Mouse (Mus musculus) kidney, postnatal 0 days (tissue): Measurements from ENCODE around the gene Ncoa5. TPM values are rescaled to one million over a fixed set of nuclear protein-coding genes. Genes with fewer than 3 reads are reported as not detected.

Source experiments
- ATAC-seq: fragments of 200-750 bp; cut with Nextera tagmentation; replicated peaks from 2 replicates; pipeline ENCODE4 v1.8.0; 2017; ENCODE audit warnings: low read depth, moderate number of reproducible peaks, moderate TSS enrichment, moderate library complexity; ENCODE audit not compliant: low FRiP score
- DNase-seq: peaks from one replicate; pipeline ENCODE4 v3.0.0-alpha.2; 2016; ENCODE audit warnings: low spot score
- H3K27ac ChIP-seq: fragments of 300-500 bp; sonication (generic); 2 replicates; pipeline ENCODE4 v1.5.1; 2014; ENCODE audit warnings: mild to moderate bottlenecking
- H3K27me3 ChIP-seq: fragments of 300-500 bp; sonication (generic); 2 replicates; pipeline ENCODE4 v1.6.1; 2014; ENCODE audit warnings: low read length, mixed read lengths; ENCODE audit not compliant: insufficient read depth
- H3K36me3 ChIP-seq: fragments of 300-500 bp; sonication (generic); 2 replicates; pipeline ENCODE4 v1.6.1; 2014; ENCODE audit warnings: low read length, mixed read lengths; ENCODE audit not compliant: insufficient read depth
- H3K4me1 ChIP-seq: fragments of 300-500 bp; sonication (generic); replicated peaks from 2 replicates; pipeline ENCODE4 v1.6.1; 2014; ENCODE audit warnings: antibody characterized with exemption, low read length, mixed read lengths; ENCODE audit not compliant: insufficient read depth
- H3K4me2 ChIP-seq: fragments of 300-500 bp; sonication (generic); 2 replicates; pipeline ENCODE4 v1.6.1; 2014; ENCODE audit warnings: mild to moderate bottlenecking, low read length, moderate library complexity, mixed read lengths
- H3K4me3 ChIP-seq: fragments of 300-500 bp; sonication (generic); replicated peaks from 2 replicates; pipeline ENCODE4 v1.5.1; 2014; ENCODE audit warnings: low read depth, low read length
- H3K9ac ChIP-seq: fragments of 300-500 bp; sonication (generic); 2 replicates; pipeline ENCODE4 v1.6.1; 2014; ENCODE audit warnings: low read depth, low read length
- H3K9me3 ChIP-seq: fragments of 300-500 bp; sonication (generic); replicated peaks from 2 replicates; pipeline ENCODE4 v1.6.1; 2016; ENCODE audit warnings: low read length, inconsistent platforms, mixed read lengths
- CTCF ChIP-seq: IDR thresholded peaks from 2 replicates; pipeline ENCODE4 v1.5.1; 2016; ENCODE audit warnings: antibody characterized with exemption, low read depth, mild to moderate bottlenecking, moderate library complexity
- WGBS: fragments of 180-500 bp; shearing (Covaris S2); extraction: QIAGEN DNeasy Blood & Tissue Kit; methylation state at CpG from one replicate; pipeline ENCODE4 v1.1.7; 2014; 5-methylcytosine and 5-hydroxymethylcytosine counted together
- polyA plus RNA-seq: library from polyadenylated mRNA; unstranded; fragments of >200 nt; fragmentation: Nextera tagmentation; extraction: Ambion mirVana; gene quantifications from 2 replicates; pipeline ENCODE4 v1.2.1, GENCODE M21; 2015

Ncoa5 gene
- polyA plus RNA-seq, 1 experiment from 2014 or later = 35.6 TPM

- Histone ChIP-seq H3K4me3 (no peak overlapping the region), H3K27me3 (no peaks in the 10 kb centered on the region), H3K36me3 (no peaks in the 10 kb centered on the region), H3K27ac (no peak overlapping the region), H3K9me3 (no peaks in the 10 kb centered on the region), H3K4me2 (no peak overlapping the region), H3K9ac (no peak overlapping the region), H3K4me1 (peaks cover 5% of the 10 kb centered on the region)
- ATAC-seq (no peak), DNase-seq (no peak)
- TF ChIP-seq CTCF = no peak
- WGBS = 55% methylated on average over 11 of the region's 11 CpGs
These were observed 16.9 kb upstream of the Ncoa5 start for GRCm38 (mm10) chr2:165051566-165051965.

GRCm38 (mm10) chr2:165050826-165051548 lies 16.3 kb upstream of the Ncoa5 start:
- no peak for ATAC-seq

GRCm38 (mm10) chr2:165049044-165049443 lies 14.4 kb upstream of the Ncoa5 start:
- no peak for ATAC-seq
- no peak overlapping the region for H3K27ac ChIP-seq
- H3K9ac ChIP-seq = no peak overlapping the region
- H3K4me3 ChIP-seq = no peak overlapping the region
- no peak for TF ChIP-seq CTCF
- H3K27me3 ChIP-seq = no peaks in the 10 kb centered on the region
- no peaks in the 10 kb centered on the region for H3K36me3 ChIP-seq
- H3K4me1 ChIP-seq = no peaks in the 10 kb centered on the region
- H3K9me3 ChIP-seq = no peaks in the 10 kb centered on the region
- no peak overlapping the region for H3K4me2 ChIP-seq
- no peak for DNase-seq
- WGBS = 56% methylated on average over 5 of the region's 5 CpGs

More at GRCm38 (mm10) chr2:165050826-165051548, 16.3 kb upstream of the Ncoa5 start:
- Histone ChIP-seq H3K4me2 (no peak overlapping the region), H3K36me3 (no peaks in the 10 kb centered on the region), H3K9me3 (no peaks in the 10 kb centered on the region), H3K27ac (no peak overlapping the region), H3K9ac (no peak overlapping the region), H3K27me3 (no peaks in the 10 kb centered on the region), H3K4me1 (peaks cover 3% of the 10 kb centered on the region; the same call in 1 of the 2 replicates), H3K4me3 (no peak overlapping the region)
- DNase-seq = no peak
- TF ChIP-seq CTCF = no peak
- WGBS = 79% methylated on average over 18 of the region's 18 CpGs

- TF ChIP-seq CTCF = no peak
- Histone ChIP-seq H3K4me3 (no peak overlapping the region), H3K9ac (no peak overlapping the region), H3K27me3 (no peaks in the 10 kb centered on the region), H3K36me3 (no peaks in the 10 kb centered on the region), H3K4me1 (no peaks in the 10 kb centered on the region), H3K9me3 (no peaks in the 10 kb centered on the region), H3K4me2 (no peak overlapping the region), H3K27ac (no peak overlapping the region)
- 54% methylated on average over 2 of the region's 2 CpGs for WGBS
- DNase-seq = no peak
- ATAC-seq = no peak
These were observed 9.1 kb upstream of the Ncoa5 start for GRCm38 (mm10) chr2:165043729-165044128.

- Histone ChIP-seq H3K36me3 (no peaks in the 10 kb centered on the region), H3K27me3 (no peaks in the 10 kb centered on the region), H3K4me3 (no peak overlapping the region), H3K4me1 (no peaks in the 10 kb centered on the region), H3K9ac (no peak overlapping the region), H3K9me3 (no peaks in the 10 kb centered on the region), H3K4me2 (peak overlapping the region; percentile 13; the same call in 1 of the 2 replicates), H3K27ac (no peak overlapping the region)
- WGBS = 2% methylated on average over 17 of the region's 17 CpGs
- peak; percentile 33 for DNase-seq
- ATAC-seq = no peak
- no peak for TF ChIP-seq CTCF
These were observed 8.5 kb upstream of the Ncoa5 start for GRCm38 (mm10) chr2:165043090-165043636.

- WGBS = 66% methylated on average over 5 of the region's 5 CpGs
These were observed 7.5 kb upstream of the Ncoa5 start for GRCm38 (mm10) chr2:165042126-165042525.

More at GRCm38 (mm10) chr2:165042126-165042525, 7.5 kb upstream of the Ncoa5 start:
- no peak overlapping the region for H3K27ac ChIP-seq
- no peaks in the 10 kb centered on the region for H3K27me3 ChIP-seq
- no peaks in the 10 kb centered on the region for H3K9me3 ChIP-seq
- no peaks in the 10 kb centered on the region for H3K36me3 ChIP-seq
- no peak overlapping the region for H3K9ac ChIP-seq
- ATAC-seq (no peak), DNase-seq (no peak)
- no peak overlapping the region for H3K4me2 ChIP-seq
- no peak overlapping the region for H3K4me3 ChIP-seq
- TF ChIP-seq CTCF = no peak
- H3K4me1 ChIP-seq = no peaks in the 10 kb centered on the region
